Mouse (Mus musculus) G1E (cell line): ENCODE measurements around the gene Abhd4.

ENCODE experiments used
- CTCF ChIP-seq: IDR thresholded peaks from 2 replicates; pipeline ENCODE4 v1.5.1; 2012; ENCODE audit warnings: low read depth, low read length, inconsistent platforms, mixed read lengths
- GATA1 ChIP-seq: IDR thresholded peaks from 2 replicates; pipeline ENCODE4 v1.6.1; 2012; ENCODE audit warnings: borderline replicate concordance, low read length, inconsistent platforms, mixed read lengths
- GATA2 ChIP-seq: IDR thresholded peaks from 2 replicates; pipeline ENCODE4 v1.6.1; 2012; ENCODE audit warnings: low read depth, low read length, inconsistent platforms, borderline replicate concordance
- POLR2AphosphoS5 ChIP-seq: IDR thresholded peaks from 2 replicates; pipeline ENCODE4 v1.6.1; 2012; ENCODE audit warnings: low read depth, low read length, inconsistent platforms; ENCODE audit not compliant: insufficient replicate concordance
- TAL1 ChIP-seq: conservative IDR thresholded peaks from 2 replicates; pipeline ENCODE4 v1.6.1; 2012; ENCODE audit warnings: low read depth, low read length, inconsistent platforms, mixed read lengths

DNA sequence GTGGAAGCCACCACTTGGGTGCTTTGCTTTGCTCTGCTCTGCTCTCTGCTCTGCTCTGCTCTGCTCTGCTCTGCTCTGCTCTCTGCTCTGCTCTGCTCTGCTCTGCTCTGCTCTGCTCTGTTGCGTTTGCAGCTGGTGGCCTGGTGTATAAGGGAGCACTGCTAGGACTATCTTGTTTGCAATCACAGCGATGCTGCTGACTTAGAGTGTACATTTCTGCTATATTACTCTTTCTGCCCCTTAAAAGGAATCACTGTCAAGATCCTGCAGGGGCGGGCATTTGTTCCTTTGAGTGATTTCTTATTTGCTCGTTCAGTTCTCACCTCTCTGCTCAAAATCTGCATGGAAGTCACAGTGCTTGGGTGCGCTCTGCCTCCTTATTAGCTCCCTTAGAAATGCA lies 44.1 kb upstream of the Abhd4 start:
- TF ChIP-seq TAL1, result no peak
- no peak for TF ChIP-seq CTCF
- TF ChIP-seq GATA1, result no peak
- no peak for TF ChIP-seq GATA2
- TF ChIP-seq POLR2AphosphoS5, result no peak
